Mouse (Mus musculus): ENCODE results near the gene Elp6. TPM values are rescaled to one million over a fixed set of nuclear protein-coding genes. Genes with fewer than 3 reads are reported as not detected.

Elp6 gene
- polyA plus RNA-seq, 1 experiment from 2014 or later, result 22.9 TPM

- Histone ChIP-seq H3K4me1 (peaks cover 7% of the 10 kb centered on the region; the same call in 1 of the 2 replicates), H3K36me3 (no peaks in the 10 kb centered on the region), H3K4me2 (no peak overlapping the region), H3K27me3 (no peaks in the 10 kb centered on the region), H3K4me3 (no peak overlapping the region), H3K9ac (no peak overlapping the region), H3K27ac (no peak overlapping the region), H3K9me3 (no peaks in the 10 kb centered on the region)
- ATAC-seq (ENCODE audit: insufficient number of reproducible peaks, low FRiP score, low TSS enrichment, low read depth), result no peak
- 67% methylated on average over 6 of the region's 6 CpGs for WGBS
Measured at GRCm38 (mm10) chr9:110343805-110344204, 38.8 kb downstream of the Elp6 start.

- Histone ChIP-seq H3K36me3 (no peaks in the 10 kb centered on the region), H3K27ac (peak overlapping the region; percentile 43; the same call in 1 of the 2 replicates)
- ATAC-seq (ENCODE audit: insufficient number of reproducible peaks, low FRiP score, low TSS enrichment, low read depth), result no peak
Measured at GRCm38 (mm10) chr9:110345057-110345739, 40.2 kb downstream of the Elp6 start.

GRCm38 (mm10) chr9:110348899-110349298 is 43.9 kb downstream of the Elp6 start:
- no peak overlapping the region for H3K27ac ChIP-seq

More at GRCm38 (mm10) chr9:110345057-110345739, 40.2 kb downstream of the Elp6 start:
- H3K27me3 ChIP-seq, result no peaks in the 10 kb centered on the region
- no peak overlapping the region for H3K9ac ChIP-seq
- H3K4me2 ChIP-seq, result no peak overlapping the region
- 18% methylated on average over 7 of the region's 7 CpGs for WGBS
- H3K4me1 ChIP-seq, result peaks cover 7% of the 10 kb centered on the region; the same call in 1 of the 2 replicates
- no peak overlapping the region for H3K4me3 ChIP-seq
- H3K9me3 ChIP-seq, result no peaks in the 10 kb centered on the region

GRCm38 (mm10) chr9:110350188-110350587 is 45.2 kb downstream of the Elp6 start:
- Histone ChIP-seq H3K4me3 (no peak overlapping the region), H3K27me3 (no peaks in the 10 kb centered on the region), H3K27ac (0 out of 2 replicates have a peak overlapping the region, but pooled peaks have one; percentile 5), H3K36me3 (peaks cover 8% of the 10 kb centered on the region; the same call in 1 of the 2 replicates), H3K9me3 (no peaks in the 10 kb centered on the region), H3K4me2 (no peak overlapping the region), H3K4me1 (peaks cover 5% of the 10 kb centered on the region; the same call in 1 of the 2 replicates), H3K9ac (no peak overlapping the region)
- ATAC-seq (ENCODE audit: insufficient number of reproducible peaks, low FRiP score, low TSS enrichment, low read depth), result no peak
- 62% methylated on average over 5 of the region's 5 CpGs for WGBS

More at GRCm38 (mm10) chr9:110348899-110349298, 43.9 kb downstream of the Elp6 start:
- no peaks in the 10 kb centered on the region for H3K9me3 ChIP-seq
- H3K4me3 ChIP-seq, result no peak overlapping the region
- no peak for ATAC-seq (ENCODE audit: insufficient number of reproducible peaks, low FRiP score, low TSS enrichment, low read depth)
- peaks cover 7% of the 10 kb centered on the region; the same call in 1 of the 2 replicates for H3K4me1 ChIP-seq
- no peak overlapping the region for H3K4me2 ChIP-seq
- peaks cover 5% of the 10 kb centered on the region; the same call in 1 of the 2 replicates for H3K36me3 ChIP-seq
- no peaks in the 10 kb centered on the region for H3K27me3 ChIP-seq
- WGBS, result 77% methylated on average over 4 of the region's 4 CpGs
- H3K9ac ChIP-seq, result no peak overlapping the region

GRCm38 (mm10) chr9:110350612-110351011 is 45.6 kb downstream of the Elp6 start:
- peaks cover under 1% of the 10 kb centered on the region; the same call in 1 of the 2 replicates for H3K4me1 ChIP-seq
- ATAC-seq (ENCODE audit: insufficient number of reproducible peaks, low FRiP score, low TSS enrichment, low read depth), result no peak
- H3K27me3 ChIP-seq, result no peaks in the 10 kb centered on the region
- H3K9me3 ChIP-seq, result no peaks in the 10 kb centered on the region
- H3K36me3 ChIP-seq, result peaks cover 10% of the 10 kb centered on the region; the same call in 1 of the 2 replicates
- no peak overlapping the region for H3K4me2 ChIP-seq
- 78% methylated on average over 5 of the region's 5 CpGs for WGBS
- H3K4me3 ChIP-seq, result no peak overlapping the region
- H3K9ac ChIP-seq, result no peak overlapping the region
- H3K27ac ChIP-seq, result no peak overlapping the region

GRCm38 (mm10) chr9:110351350-110351749 is 46.4 kb downstream of the Elp6 start:
- Histone ChIP-seq H3K4me2 (no peak overlapping the region), H3K9ac (no peak overlapping the region), H3K4me1 (no peaks in the 10 kb centered on the region), H3K36me3 (peaks cover 17% of the 10 kb centered on the region; the same call in 1 of the 2 replicates), H3K27me3 (no peaks in the 10 kb centered on the region), H3K4me3 (no peak overlapping the region), H3K9me3 (no peaks in the 10 kb centered on the region), H3K27ac (no peak overlapping the region)
- no peak for ATAC-seq (ENCODE audit: insufficient number of reproducible peaks, low FRiP score, low TSS enrichment, low read depth)
- 78% methylated on average over 2 of the region's 2 CpGs for WGBS

- Histone ChIP-seq H3K4me1 (no peaks in the 10 kb centered on the region), H3K4me3 (no peak overlapping the region), H3K27ac (no peak overlapping the region), H3K9ac (no peak overlapping the region), H3K27me3 (no peaks in the 10 kb centered on the region), H3K4me2 (no peak overlapping the region), H3K36me3 (peaks cover 20% of the 10 kb centered on the region; the same call in 1 of the 2 replicates), H3K9me3 (no peaks in the 10 kb centered on the region)
- WGBS, result 82% methylated on average over 8 of the region's 8 CpGs
- ATAC-seq (ENCODE audit: insufficient number of reproducible peaks, low FRiP score, low TSS enrichment, low read depth), result 0 out of 2 replicates have a peak, but pooled peaks have one; percentile 44
Measured at GRCm38 (mm10) chr9:110351932-110352632, 47.1 kb downstream of the Elp6 start.

GRCm38 (mm10) chr9:110358341-110358740 is 53.4 kb downstream of the Elp6 start:
- Histone ChIP-seq H3K4me3 (no peak overlapping the region), H3K9me3 (no peaks in the 10 kb centered on the region), H3K27ac (no peak overlapping the region), H3K36me3 (peaks cover 34% of the 10 kb centered on the region), H3K9ac (no peak overlapping the region), H3K27me3 (no peaks in the 10 kb centered on the region), H3K4me2 (no peak overlapping the region), H3K4me1 (no peaks in the 10 kb centered on the region)
- WGBS, result 74% methylated on average over 2 of the region's 2 CpGs
- ATAC-seq (ENCODE audit: insufficient number of reproducible peaks, low FRiP score, low TSS enrichment, low read depth), result no peak

- Histone ChIP-seq H3K4me1 (no peaks in the 10 kb centered on the region), H3K4me2 (no peak overlapping the region), H3K4me3 (no peak overlapping the region), H3K36me3 (peaks cover 40% of the 10 kb centered on the region), H3K27me3 (no peaks in the 10 kb centered on the region), H3K9ac (no peak overlapping the region), H3K9me3 (no peaks in the 10 kb centered on the region), H3K27ac (no peak overlapping the region)
- ATAC-seq (ENCODE audit: insufficient number of reproducible peaks, low FRiP score, low TSS enrichment, low read depth), result no peak
- 85% methylated on average over 12 of the region's 12 CpGs for WGBS
Measured at GRCm38 (mm10) chr9:110361299-110361698, 56.3 kb downstream of the Elp6 start.

GRCm38 (mm10) chr9:110362337-110362736 is 57.4 kb downstream of the Elp6 start:
- Histone ChIP-seq H3K4me2 (no peak overlapping the region), H3K36me3 (peaks cover 36% of the 10 kb centered on the region), H3K9me3 (no peaks in the 10 kb centered on the region), H3K9ac (no peak overlapping the region), H3K4me1 (no peaks in the 10 kb centered on the region), H3K4me3 (no peak overlapping the region), H3K27me3 (no peaks in the 10 kb centered on the region), H3K27ac (no peak overlapping the region)
- no peak for ATAC-seq (ENCODE audit: insufficient number of reproducible peaks, low FRiP score, low TSS enrichment, low read depth)
- 86% methylated on average over 10 of the region's 10 CpGs for WGBS

- H3K9ac ChIP-seq, result no peak overlapping the region
- no peak for ATAC-seq (ENCODE audit: insufficient number of reproducible peaks, low FRiP score, low TSS enrichment, low read depth)
Measured at GRCm38 (mm10) chr9:110366746-110367145, 61.8 kb downstream of the Elp6 start.

GRCm38 (mm10) chr9:110369860-110370259 is 64.9 kb downstream of the Elp6 start:
- H3K27ac ChIP-seq, result no peak overlapping the region
- H3K9me3 ChIP-seq, result no peaks in the 10 kb centered on the region
- no peak for ATAC-seq (ENCODE audit: insufficient number of reproducible peaks, low FRiP score, low TSS enrichment, low read depth)
- no peaks in the 10 kb centered on the region for H3K27me3 ChIP-seq
- no peak overlapping the region for H3K4me3 ChIP-seq
- H3K4me1 ChIP-seq, result no peaks in the 10 kb centered on the region
- WGBS, result 59% methylated on average over 3 of the region's 3 CpGs
- no peak overlapping the region for H3K4me2 ChIP-seq
- H3K9ac ChIP-seq, result no peak overlapping the region
- H3K36me3 ChIP-seq, result peaks cover 43% of the 10 kb centered on the region

More at GRCm38 (mm10) chr9:110366746-110367145, 61.8 kb downstream of the Elp6 start:
- 69% methylated on average over 5 of the region's 5 CpGs for WGBS
- peaks cover 43% of the 10 kb centered on the region for H3K36me3 ChIP-seq
- H3K4me2 ChIP-seq, result no peak overlapping the region
- H3K4me3 ChIP-seq, result no peak overlapping the region
- no peak overlapping the region for H3K27ac ChIP-seq
- H3K27me3 ChIP-seq, result no peaks in the 10 kb centered on the region
- no peaks in the 10 kb centered on the region for H3K9me3 ChIP-seq
- no peaks in the 10 kb centered on the region for H3K4me1 ChIP-seq

Data from limb, embryonic 15.5 days (tissue).